Mouse (Mus musculus): ENCODE data around the gene Tert. TPM values are rescaled to one million over a fixed set of nuclear protein-coding genes. Genes with fewer than 3 reads are reported as not detected.

The Tert gene
- 2.7 and 2.8 TPM in 2 replicates for polyA plus RNA-seq (2012; rRNA removed)

GRCm38 (mm10) chr13:73626745-73627549 is at the start of gene Tert:
TSS of gene Tert (plus strand) at chr13:73626911.

GRCm38 (mm10) chr13:73603522-73604155 is 23.1 kb upstream of the Tert start, which contains the start of gene Clptm1l:
TSS of gene Clptm1l (plus strand) at chr13:73604006.

DNA sequence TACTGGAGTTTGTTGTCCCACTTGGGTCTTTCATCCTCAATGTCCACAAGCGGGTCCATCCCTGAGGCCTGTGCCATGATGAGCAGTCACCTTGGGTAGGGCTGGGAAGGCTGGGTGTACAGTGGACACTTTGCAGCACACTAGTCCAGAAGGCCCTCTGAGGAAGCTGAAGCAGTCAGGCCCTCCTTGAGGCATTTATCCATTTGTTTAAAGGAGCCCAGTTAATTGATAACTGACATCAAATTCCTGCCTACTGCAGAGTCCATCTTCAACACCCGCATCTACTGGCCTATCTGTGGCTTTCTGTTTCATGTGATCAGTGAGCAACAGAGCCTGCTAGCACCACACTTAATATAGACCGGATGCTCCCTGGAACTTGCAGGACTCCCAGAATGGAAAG is 51.1 kb downstream of the Tert start, which contains the start of gene Slc6a18:
Slc6a18 (minus strand) TSS at position 171 of the 400 bp plus-strand sequence.

Other genes starting within 250 kb of the Tert start
- 25.9 and 26.3 TPM in 2 replicates for gene Lpcat1, start 159.7 kb upstream of the Tert start, polyA plus RNA-seq (2012; rRNA removed)
- gene Slc6a3, start 90.2 kb upstream of the Tert start, polyA plus RNA-seq (2012; rRNA removed): 0.35 TPM in 2 replicates
- gene Clptm1l, start 22.9 kb upstream of the Tert start, polyA plus RNA-seq (2012; rRNA removed): 49.9 and 54.2 TPM in 2 replicates
- gene Slc6a18, start 51.1 kb downstream of the Tert start, polyA plus RNA-seq (2012; rRNA removed): 0.01 TPM in 1 of 2 replicates, not detected in the other
- gene Slc6a19, start 78.0 kb downstream of the Tert start, polyA plus RNA-seq (2012; rRNA removed): 1.4 and 1.7 TPM in 2 replicates
- 14.3 and 16.5 TPM in 2 replicates for gene Slc12a7, start 106.2 kb downstream of the Tert start, polyA plus RNA-seq (2012; rRNA removed)
- gene Nkd2, start 220.7 kb downstream of the Tert start, polyA plus RNA-seq (2012; rRNA removed): 0.17 and 0.22 TPM in 2 replicates